Mouse (Mus musculus): ENCODE results near the gene Rbbp7. TPM values are rescaled to one million over a fixed set of nuclear protein-coding genes. Genes with fewer than 3 reads are reported as not detected.
"Not testable (repeated sequence)": the region's sequence is repeated elsewhere in the genome, so short reads cannot be mapped to it uniquely, and the experiment has no call there.

Rbbp7 gene
- total RNA-seq, 1 experiment from 2014 or later: 61.6 TPM

- no peak for ATAC-seq (ENCODE audit: extremely low read depth, insufficient number of reproducible peaks, low FRiP score, poor library complexity, severe bottlenecking)
Observed at GRCm38 (mm10) chrX:162788372-162788771, 28.2 kb downstream of the Rbbp7 start.

GRCm38 (mm10) chrX:162791392-162791791 lies 31.2 kb downstream of the Rbbp7 start:
- ATAC-seq (ENCODE audit: extremely low read depth, insufficient number of reproducible peaks, low FRiP score, poor library complexity, severe bottlenecking): not testable (repeated sequence)

GRCm38 (mm10) chrX:162800371-162800770 lies 40.2 kb downstream of the Rbbp7 start:
- 0 out of 2 replicates have a peak, but pooled peaks have one; percentile 36 for ATAC-seq (ENCODE audit: extremely low read depth, insufficient number of reproducible peaks, low FRiP score, poor library complexity, severe bottlenecking)

DNA sequence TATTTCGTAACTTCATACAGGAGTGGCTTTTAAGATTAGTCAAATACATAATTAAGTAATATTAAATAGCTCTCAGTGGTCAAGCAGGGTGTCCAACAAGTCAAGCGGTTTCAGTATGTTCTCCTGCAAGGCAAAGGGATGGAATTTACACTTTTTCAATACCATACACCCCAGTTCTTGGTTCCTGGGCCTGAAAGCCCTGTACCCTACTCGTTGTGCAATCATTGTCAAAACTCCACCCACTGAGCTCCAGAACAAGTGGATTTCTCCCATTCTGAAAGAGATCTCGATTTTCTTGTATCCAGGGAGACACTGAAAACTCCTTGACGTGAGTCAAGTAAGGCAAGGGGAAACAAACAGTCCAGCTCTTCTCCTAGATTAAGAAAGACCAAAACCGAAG lies 67.8 kb downstream of the Rbbp7 start:
- ATAC-seq (ENCODE audit: extremely low read depth, insufficient number of reproducible peaks, low FRiP score, poor library complexity, severe bottlenecking): no peak

Other genes with a start within 250 kb of the Rbbp7 start
- gene Reps2, start 116.8 kb upstream of the Rbbp7 start, total RNA-seq (2017): 0.86 and 1.0 TPM in 2 replicates
- gene Txlng, start 69.1 kb downstream of the Rbbp7 start, total RNA-seq (2017): 37.2 and 37.4 TPM in 2 replicates
- 66.9 and 75.7 TPM in 2 replicates for gene Syap1, start 128.0 kb downstream of the Rbbp7 start, total RNA-seq (2017)
- gene Ctps2, start 140.8 kb downstream of the Rbbp7 start, total RNA-seq (2017): 118 and 165 TPM in 2 replicates
- not detected in 2 replicates for gene S100g, start 204.2 kb downstream of the Rbbp7 start, total RNA-seq (2017)

Data from neutrophil, adult 5-6 weeks (primary cell).